Mouse (Mus musculus) testis, adult 2 months (tissue): ENCODE data around the gene Zan.

Source experiments
- CTCF ChIP-seq: fragments of 200-500 bp; IDR thresholded peaks from 2 replicates; pipeline ENCODE4 v1.5.1; 2012; ENCODE audit warnings: low read depth, mild to moderate bottlenecking, inconsistent platforms, low read length, moderate library complexity; ENCODE audit not compliant: control insufficient read depth, insufficient read depth, insufficient replicate concordance
- POLR2A ChIP-seq: fragments of 200-500 bp; IDR thresholded peaks from 2 replicates; pipeline ENCODE4 v1.6.1; 2012; ENCODE audit warnings: low read depth, mild to moderate bottlenecking, inconsistent platforms, low read length, moderate library complexity; ENCODE audit not compliant: control insufficient read depth

DNA sequence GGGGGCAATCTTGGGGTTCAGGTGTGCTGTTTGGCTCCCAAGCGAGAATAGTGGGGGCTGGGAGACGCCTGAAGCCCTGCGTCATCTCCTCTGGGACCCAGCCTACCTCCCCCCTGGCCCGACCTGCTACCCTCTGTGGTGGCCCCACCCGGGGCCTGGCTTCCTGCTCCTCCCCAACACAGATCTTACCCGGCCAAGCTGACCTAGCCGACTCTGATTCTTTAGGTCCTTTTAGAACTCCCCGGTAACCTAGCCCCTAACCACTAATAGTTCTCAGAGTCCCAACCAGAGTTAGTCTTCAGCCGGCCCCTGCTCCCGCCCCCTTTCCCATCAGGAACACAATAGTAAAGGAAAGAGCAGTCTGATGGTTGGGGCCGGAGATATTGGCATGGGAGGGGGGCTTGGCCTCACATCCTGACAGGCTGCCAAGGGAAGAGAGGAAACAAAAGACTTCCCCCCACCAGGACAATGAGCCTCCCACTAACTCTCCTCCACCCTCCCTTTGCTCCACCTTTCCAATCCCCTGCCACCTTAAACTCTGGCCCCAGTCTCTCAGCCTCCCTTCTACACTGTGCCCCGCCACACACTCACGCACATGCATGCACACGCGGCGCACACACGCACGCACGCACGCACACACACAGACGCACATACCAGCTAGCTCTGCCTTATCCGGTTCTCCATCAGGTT, 137.4 kb downstream of the Zan start:
- TF ChIP-seq CTCF (no peak), POLR2A (no peak)
